Mouse (Mus musculus) heart, postnatal 0 days (tissue): ENCODE measurements around the gene Trim17. TPM values are rescaled to one million over a fixed set of nuclear protein-coding genes. Genes with fewer than 3 reads are reported as not detected.

Source experiments
- ATAC-seq: fragments of 200-750 bp; cut with Nextera tagmentation; 2 replicates; pipeline ENCODE4 v1.8.0; 2017; ENCODE audit warnings: low read depth, moderate number of reproducible peaks, moderate library complexity; ENCODE audit not compliant: insufficient read depth
- DNase-seq: peaks from one replicate; pipeline ENCODE4 v3.0.0-alpha.2; 2016; ENCODE audit warnings: low spot score
- H3K27ac ChIP-seq: fragments of 300-500 bp; sonication (generic); 2 replicates; pipeline ENCODE4 v1.5.1; 2014; ENCODE audit warnings: low read depth, mild to moderate bottlenecking
- H3K27me3 ChIP-seq: fragments of 300-500 bp; sonication (generic); 2 replicates; pipeline ENCODE4 v1.6.1; 2014; ENCODE audit warnings: low read length, mixed read lengths; ENCODE audit not compliant: control insufficient read depth, insufficient read depth
- H3K36me3 ChIP-seq: fragments of 300-500 bp; sonication (generic); replicated peaks from 2 replicates; pipeline ENCODE4 v1.6.1; 2014; ENCODE audit warnings: low read length, mixed read lengths; ENCODE audit not compliant: control insufficient read depth, insufficient read depth
- H3K4me1 ChIP-seq: fragments of 300-500 bp; sonication (generic); 2 replicates; pipeline ENCODE4 v1.6.1; 2014; ENCODE audit warnings: antibody characterized with exemption; ENCODE audit not compliant: control insufficient read depth, insufficient read depth
- H3K4me2 ChIP-seq: fragments of 300-500 bp; sonication (generic); 2 replicates; pipeline ENCODE4 v1.6.1; 2014; ENCODE audit warnings: low read depth, mild to moderate bottlenecking, low read length, moderate library complexity
- H3K4me3 ChIP-seq: fragments of 300-500 bp; sonication (generic); 2 replicates; pipeline ENCODE4 v1.5.1; 2014; ENCODE audit warnings: low read depth, low read length
- H3K9ac ChIP-seq: fragments of 300-500 bp; sonication (generic); replicated peaks from 2 replicates; pipeline ENCODE4 v1.6.1; 2014; ENCODE audit warnings: low read depth, low read length, mixed read lengths
- H3K9me3 ChIP-seq: fragments of 300-500 bp; sonication (generic); replicated peaks from 2 replicates; pipeline ENCODE4 v1.6.1; 2016; ENCODE audit warnings: low read length; ENCODE audit not compliant: control insufficient read depth
- CTCF ChIP-seq: IDR thresholded peaks from 2 replicates; pipeline ENCODE4 v1.5.1; 2016; ENCODE audit warnings: antibody characterized with exemption, control low read depth, low read depth
- EP300 ChIP-seq: IDR thresholded peaks from 2 replicates; pipeline ENCODE4 v1.6.1; 2016; ENCODE audit warnings: antibody characterized with exemption, low read depth
- WGBS: fragments of 180-500 bp; shearing (Covaris S2); extraction: QIAGEN DNeasy Blood & Tissue Kit; methylation state at CpG from one replicate; pipeline ENCODE4 v1.1.7; 2014; 5-methylcytosine and 5-hydroxymethylcytosine counted together
- polyA plus RNA-seq: library from polyadenylated mRNA; unstranded; fragments of >200 nt; fragmentation: Nextera tagmentation; extraction: Ambion mirVana; gene quantifications from 2 replicates; pipeline ENCODE4 v1.2.1, GENCODE M21; 2015
- total RNA-seq: library from RNA; depleted of rRNA; stranded (reverse); fragments of >200 nt; gene quantifications from 2 replicates; pipeline ENCODE4 v1.2.3, GENCODE M21; 2014; ENCODE audit warnings: low replicate concordance; rRNA removed

The Trim17 gene
- 0.62 TPM in 1 of 2 replicates, not detected in the other for total RNA-seq
- 0.26 and 0.33 TPM in 2 replicates for polyA plus RNA-seq

DNA sequence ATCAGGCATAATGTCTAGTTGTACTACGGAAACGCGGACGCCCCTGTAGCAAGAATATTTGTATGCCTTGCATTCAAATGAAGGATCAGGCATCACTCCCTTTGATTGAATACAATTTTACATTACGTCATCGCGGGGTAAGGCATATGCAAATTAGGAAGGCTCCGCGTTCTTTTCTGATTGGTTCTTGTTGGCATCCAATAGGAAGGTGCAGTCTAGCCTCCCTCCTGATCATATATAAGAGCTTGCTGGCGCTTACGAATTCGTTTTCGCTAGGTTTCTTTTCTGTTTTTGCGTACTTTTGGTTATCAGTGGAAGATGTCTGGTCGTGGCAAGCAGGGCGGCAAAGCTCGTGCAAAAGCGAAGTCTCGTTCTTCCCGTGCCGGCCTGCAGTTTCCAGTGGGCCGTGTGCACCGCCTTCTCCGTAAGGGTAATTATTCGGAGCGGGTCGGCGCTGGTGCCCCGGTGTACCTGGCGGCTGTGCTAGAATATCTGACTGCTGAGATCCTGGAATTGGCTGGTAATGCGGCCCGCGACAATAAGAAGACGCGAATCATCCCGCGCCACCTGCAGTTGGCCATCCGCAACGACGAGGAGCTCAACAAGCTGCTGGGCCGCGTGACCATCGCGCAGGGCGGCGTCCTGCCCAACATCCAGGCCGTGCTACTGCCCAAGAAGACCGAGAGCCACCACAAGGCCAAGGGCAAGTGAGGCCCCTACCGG lies at the start of gene Trim17, which contains the start of gene Hist3h2a:
TSS of gene Trim17 (plus strand) at position 266 of the 723 bp plus-strand sequence.
TSS of gene Hist3h2a (plus strand) at position 266 of the 723 bp plus-strand sequence.
- under 1% methylated on average over 49 of the region's 49 CpGs for WGBS
- TF ChIP-seq CTCF (peak; percentile 58), EP300 (no peak; the same call in none of the 2 replicates)

DNA sequence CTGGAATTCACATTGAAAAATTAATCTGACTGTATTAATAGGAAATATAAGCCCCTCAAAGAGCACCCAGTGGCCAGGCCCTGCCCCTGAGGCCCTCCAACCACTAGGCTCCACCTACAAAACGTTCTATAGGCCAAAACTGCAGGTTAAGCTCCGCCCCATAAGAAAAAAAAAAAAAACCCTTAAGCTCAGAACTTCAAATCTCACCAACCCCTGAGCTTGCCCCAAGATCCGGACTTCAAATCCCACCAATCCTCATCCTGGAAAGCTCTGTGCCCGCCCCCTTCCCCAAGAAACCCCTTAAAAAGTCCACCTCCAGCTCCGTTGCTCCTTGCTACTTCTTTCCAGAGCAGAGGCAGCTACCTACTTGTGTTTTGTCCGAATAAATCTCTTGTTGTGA lies 49.6 kb upstream of the Trim17 start:
- Histone ChIP-seq H3K36me3 (peaks cover 21% of the 10 kb centered on the region), H3K27ac (no peak overlapping the region), H3K4me2 (peak overlapping the region; percentile 81; the same call in 1 of the 2 replicates), H3K4me1 (peaks cover 5% of the 10 kb centered on the region; the same call in 1 of the 2 replicates), H3K9me3 (no peaks in the 10 kb centered on the region), H3K4me3 (no peak overlapping the region), H3K9ac (no peak overlapping the region), H3K27me3 (no peaks in the 10 kb centered on the region)
- no peak for TF ChIP-seq CTCF
- TF ChIP-seq EP300: no peak
- WGBS: 50% methylated on average over 6 of the region's 6 CpGs
- DNase-seq (no peak), ATAC-seq (no peak)

More for the DNA sequence above, at the start of gene Trim17, which contains the start of gene Hist3h2a:
- Histone ChIP-seq H3K4me3 (peak within 1 kb of the TSS; percentile 72), H3K4me2 (peak within 1 kb of the TSS; percentile 92), H3K4me1 (peaks cover 23% of the 10 kb centered on the region), H3K9me3 (no peaks in the 10 kb centered on the region), H3K9ac (peak within 1 kb of the TSS; percentile 79), H3K27ac (peak within 1 kb of the TSS; percentile 97), H3K27me3 (peaks cover 19% of the 10 kb centered on the region), H3K36me3 (peaks cover 18% of the 10 kb centered on the region; the same call in 1 of the 2 replicates)
- DNase-seq (peak; percentile 98), ATAC-seq (peak; percentile 93)

GRCm38 (mm10) chr11:58913776-58914175 lies 40.7 kb upstream of the Trim17 start:
- Histone ChIP-seq H3K4me1 (no peaks in the 10 kb centered on the region), H3K27me3 (no peaks in the 10 kb centered on the region), H3K27ac (no peak overlapping the region), H3K9me3 (no peaks in the 10 kb centered on the region), H3K9ac (0 out of 2 replicates have a peak overlapping the region, but pooled peaks have one; percentile 68), H3K4me2 (peak overlapping the region; percentile 90; the same call in 1 of the 2 replicates), H3K36me3 (no peaks in the 10 kb centered on the region), H3K4me3 (no peak overlapping the region)
- ATAC-seq (no peak), DNase-seq (no peak)
- WGBS: 67% methylated on average over 1 of the region's 1 CpGs
- no peak for TF ChIP-seq CTCF
- TF ChIP-seq EP300: no peak

DNA sequence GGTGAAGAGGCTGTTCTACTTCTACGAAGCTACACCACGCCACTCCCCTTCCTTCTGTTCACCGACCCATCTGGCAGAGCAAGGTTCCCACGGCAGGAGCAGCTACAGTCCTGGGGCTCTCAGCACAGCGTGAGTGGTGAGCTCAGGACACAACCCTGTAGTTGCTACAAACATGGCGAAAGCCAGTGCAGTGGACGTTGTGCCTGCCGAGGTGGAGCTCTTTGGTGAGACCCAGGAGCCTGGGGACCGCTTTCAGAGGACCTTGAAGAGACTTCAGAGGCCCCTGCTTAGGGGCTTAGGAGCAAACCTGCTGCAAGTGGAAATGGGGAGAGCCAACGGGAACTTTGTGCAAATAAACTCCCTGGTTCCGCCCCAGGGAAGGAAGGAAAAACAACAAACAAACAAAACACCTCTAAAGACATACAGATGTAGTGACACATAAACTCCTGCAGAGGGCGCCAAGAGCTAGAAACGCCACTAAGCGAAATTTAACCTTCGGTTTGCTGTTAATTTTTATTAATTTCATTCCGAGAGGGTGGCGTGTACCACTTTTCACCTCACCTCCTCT lies 39.9 kb upstream of the Trim17 start:
- H3K9me3 ChIP-seq: no peaks in the 10 kb centered on the region
- TF ChIP-seq EP300 (no peak), CTCF (peak; percentile 69)
- WGBS: 7% methylated on average over 17 of the region's 17 CpGs
- H3K36me3 ChIP-seq: no peaks in the 10 kb centered on the region
- peak overlapping the region; percentile 46 for H3K4me3 ChIP-seq
- no peaks in the 10 kb centered on the region for H3K27me3 ChIP-seq
- no peaks in the 10 kb centered on the region for H3K4me1 ChIP-seq
- DNase-seq: peak; percentile 67
- H3K4me2 ChIP-seq: peak overlapping the region; percentile 90
- H3K27ac ChIP-seq: peak overlapping the region; percentile 57
- peak overlapping the region; percentile 68 for H3K9ac ChIP-seq
- peak; percentile 47; the same call in 1 of the 2 replicates for ATAC-seq

DNA sequence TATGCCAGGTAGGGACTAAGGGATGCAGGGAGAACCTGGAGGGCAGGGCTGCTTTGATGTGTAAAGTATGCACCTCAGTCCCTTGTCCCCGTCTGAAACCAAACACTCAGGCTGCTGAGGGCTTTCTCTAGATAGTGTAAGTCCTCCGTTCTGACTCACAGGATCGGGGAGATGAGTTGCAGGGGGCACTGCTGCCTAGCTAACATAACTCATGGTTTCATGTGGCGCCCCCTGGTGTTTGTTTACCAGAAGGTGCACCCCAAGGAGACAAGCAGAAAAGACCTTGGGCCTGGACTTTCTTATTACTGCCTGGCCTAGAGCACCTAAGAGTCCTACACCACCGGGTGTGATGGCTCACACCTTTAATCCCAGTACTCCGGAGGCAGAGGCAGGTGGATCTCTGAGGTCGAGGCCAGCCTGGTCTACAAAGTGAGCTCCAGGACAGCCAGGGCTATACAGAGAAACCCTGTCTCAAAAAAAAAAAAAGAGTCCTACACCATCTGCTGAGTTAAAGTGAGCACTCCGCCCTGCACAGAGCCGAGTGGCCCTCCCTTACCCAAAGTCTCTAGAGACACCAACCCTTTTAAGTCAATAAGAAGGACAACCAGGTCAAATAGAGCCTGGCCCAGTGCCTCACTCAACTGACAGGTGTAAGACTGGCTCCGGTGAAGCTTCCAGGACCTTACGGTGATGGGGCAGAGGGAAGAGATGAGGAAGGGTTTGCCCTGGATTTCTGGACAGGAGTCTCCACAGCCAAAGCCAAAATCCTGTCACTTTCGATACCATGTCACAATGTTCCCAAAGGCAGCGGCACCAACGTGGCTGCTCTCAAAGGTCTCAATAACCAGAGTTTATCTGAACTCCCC lies 37.4 kb upstream of the Trim17 start:
- Histone ChIP-seq H3K27ac (no peak overlapping the region), H3K4me2 (no peak overlapping the region), H3K27me3 (no peaks in the 10 kb centered on the region), H3K36me3 (no peaks in the 10 kb centered on the region), H3K9ac (no peak overlapping the region), H3K9me3 (no peaks in the 10 kb centered on the region), H3K4me1 (no peaks in the 10 kb centered on the region), H3K4me3 (no peak overlapping the region)
- ATAC-seq (no peak), DNase-seq (no peak)
- WGBS: 49% methylated on average over 14 of the region's 14 CpGs
- TF ChIP-seq CTCF (peak; percentile 44), EP300 (no peak)
